Mouse (Mus musculus): ENCODE measurements around the gene Saa2. TPM values are rescaled to one million over a fixed set of nuclear protein-coding genes. Genes with fewer than 3 reads are reported as not detected.

Saa2 gene
- total and polyA plus RNA-seq, 3 experiments: not detected

DNA sequence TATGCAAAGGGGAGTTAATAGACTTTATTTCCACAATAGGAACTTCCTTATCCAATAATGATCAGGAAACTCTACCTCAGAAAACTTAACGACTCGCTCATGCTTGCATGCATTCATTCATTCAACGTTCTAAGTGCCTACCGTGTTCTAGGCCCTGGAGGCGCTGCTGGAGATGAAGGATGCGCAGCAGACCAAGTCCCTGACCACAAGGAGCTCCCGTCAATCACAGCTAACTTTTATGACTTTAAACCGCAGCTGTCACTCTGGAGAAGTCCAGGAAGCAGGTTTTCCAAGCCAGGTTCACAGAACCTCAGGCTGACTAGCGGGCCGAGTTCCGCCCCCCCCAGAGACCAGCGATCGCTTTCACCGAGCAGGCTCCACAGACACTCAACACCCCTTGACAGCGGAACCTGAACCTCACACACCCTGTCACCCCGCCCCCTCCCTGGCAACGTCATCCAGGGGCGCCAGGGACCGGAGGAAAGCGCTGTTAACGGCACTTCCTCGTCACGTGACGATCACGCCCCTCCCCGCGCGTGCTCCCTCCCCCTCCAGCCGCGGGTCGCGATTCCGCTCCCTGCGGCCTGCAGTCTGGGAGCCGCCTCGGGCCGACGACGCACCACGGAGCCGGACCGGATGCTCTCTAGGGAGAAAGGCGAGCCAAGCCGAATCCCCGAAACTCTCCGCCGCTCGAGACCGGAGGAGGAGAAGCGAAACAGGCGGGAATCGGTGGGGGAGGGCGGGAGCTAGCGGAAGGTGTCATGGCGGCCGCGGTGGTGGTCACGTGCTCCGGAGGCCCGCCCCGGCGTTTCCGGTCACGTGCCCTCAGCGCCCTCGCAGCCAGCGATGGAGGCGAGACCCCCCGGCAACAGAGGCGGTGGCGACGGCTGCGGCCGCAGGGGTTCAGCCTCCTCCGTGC lies 44.0 kb downstream of the Saa2 start, which contains the start of the genes Hps5 and Gtf2h1:
Gene Hps5 (minus strand): TSS at position 778 of the 919 bp plus-strand sequence.
Gene Gtf2h1 (plus strand): TSS at position 817 of the 919 bp plus-strand sequence.
- H3K79me2 ChIP-seq (ENCODE audit: control insufficient read depth, insufficient read depth, low read length, poor library complexity): peaks cover 47% of the 10 kb centered on the region
- peak within 1 kb of the TSS; percentile 85 to 94 for H3K4me3 ChIP-seq (ENCODE audit: control insufficient read depth in 1 of 2, insufficient read depth in 1 of 2, low read depth in 2 of 2, low read length in 2 of 2)
- no peaks in the 10 kb centered on the region for H3K9me3 ChIP-seq (replicated peaks; ENCODE audit: insufficient read depth, low read length)
- no peaks in the 10 kb centered on the region for H3K27me3 ChIP-seq (ENCODE audit: control insufficient read depth in 1 of 2, insufficient read depth in 2 of 2, low read length in 2 of 2)
- H3K4me1 ChIP-seq (ENCODE audit: control insufficient read depth in 1 of 2, insufficient read depth in 2 of 2, low read length in 2 of 2): peaks cover 9 to 15% of the 10 kb centered on the region in 2 experiments
- H3K9ac ChIP-seq (ENCODE audit: control insufficient read depth, low read depth, low read length, poor library complexity, severe bottlenecking): peak within 1 kb of the TSS; percentile 95
- peak; percentile 99 for DNase-seq (ENCODE audit: low read depth, low spot score)
- H3K27ac ChIP-seq (ENCODE audit: control insufficient read depth, low read depth, low read length): peak within 1 kb of the TSS; percentile 91
- peaks cover 22 to 32% of the 10 kb centered on the region in 2 experiments for H3K36me3 ChIP-seq (ENCODE audit: control insufficient read depth in 1 of 2, insufficient read depth in 2 of 2, low read length in 2 of 2)
- TF ChIP-seq TBP (IDR thresholded peaks at IDR 0.05; ENCODE audit: low read depth, low read length) (no peak; the same call in 1 of the 2 replicates), NELFE (IDR thresholded peaks at IDR 0.05; ENCODE audit: low read depth, low read length) (peak; percentile 76), MEF2A (IDR thresholded peaks at IDR 0.05; ENCODE audit: extremely low read depth, insufficient replicate concordance, low read depth, low read length, poor library complexity, severe bottlenecking) (no peak), TCF12 (IDR thresholded peaks at IDR 0.05; ENCODE audit: low read depth, low read length) (peak; percentile 17; the same call in 1 of the 2 replicates), MAX (IDR thresholded peaks at IDR 0.05; ENCODE audit: low read length) (peak; percentile 99), ZKSCAN1 (IDR thresholded peaks at IDR 0.05; ENCODE audit: low read depth, low read length) (no peak), JUND (IDR thresholded peaks at IDR 0.05; ENCODE audit: low read depth, low read length) (no peak), CHD2 (IDR thresholded peaks at IDR 0.05; ENCODE audit: low read length) (no peak), CHD1 (IDR thresholded peaks at IDR 0.05; ENCODE audit: low read depth, low read length) (no peak), TAL1 (IDR thresholded peaks at IDR 0.05; ENCODE audit: low read length) (no peak), BHLHE40 (IDR thresholded peaks at IDR 0.05; ENCODE audit: borderline replicate concordance, low read depth, low read length) (peak; percentile 92), MXI1 (IDR thresholded peaks at IDR 0.05; ENCODE audit: low read depth, low read length) (peak; percentile 95), USF2 (IDR thresholded peaks at IDR 0.05; ENCODE audit: borderline replicate concordance in 1 of 2, insufficient read depth in 1 of 2, low read depth in 1 of 2, low read length in 2 of 2) (peak; percentile 44 to 94; a peak in 3 of 4 replicates), MYC (IDR thresholded peaks at IDR 0.05; ENCODE audit: low read depth, low read length) (peak; percentile 78), MAFK (IDR thresholded peaks at IDR 0.05; ENCODE audit: borderline replicate concordance, low read depth, low read length) (no peak), RAD21 (IDR thresholded peaks at IDR 0.05; ENCODE audit: low read depth, low read length) (no peak), E2F4 (IDR thresholded peaks at IDR 0.05; ENCODE audit: borderline replicate concordance, low read depth, low read length) (0 out of 2 replicates have a peak, but pooled peaks have one; percentile 32), EP300 (IDR thresholded peaks at IDR 0.05; ENCODE audit: low read depth in 1 of 2, low read length in 2 of 2) (peak in 1 of 2 experiments; percentile 54; a peak in 2 of 4 replicates), NRF1 (IDR thresholded peaks at IDR 0.05; ENCODE audit: insufficient read depth, low read depth, low read length, poor library complexity, severe bottlenecking) (peak; percentile 66), UBTF (IDR thresholded peaks at IDR 0.05; ENCODE audit: borderline replicate concordance, insufficient read depth, low read depth, low read length) (no peak), ELF1 (IDR thresholded peaks at IDR 0.05; ENCODE audit: low read depth, low read length) (peak; percentile 97), SIN3A (IDR thresholded peaks at IDR 0.05; ENCODE audit: low read length) (peak; percentile 97), POLR2A (IDR thresholded peaks at IDR 0.05; ENCODE audit: control insufficient read depth in 1 of 2, insufficient read depth in 1 of 2, low read depth in 1 of 2, low read length in 2 of 2, poor library complexity in 1 of 2) (peak; percentile 75 to 83; a peak in 3 of 4 replicates), ZNF384 (IDR thresholded peaks at IDR 0.05; ENCODE audit: low read depth, low read length) (no peak), MYB (IDR thresholded peaks at IDR 0.05; ENCODE audit: low read depth, low read length) (peak; percentile 87), POLR2AphosphoS5 (IDR thresholded peaks at IDR 0.05; ENCODE audit: borderline replicate concordance, low read depth, low read length) (no peak), GATA1 (IDR thresholded peaks at IDR 0.05; ENCODE audit: low read depth, low read length) (no peak), USF1 (IDR thresholded peaks at IDR 0.05; ENCODE audit: low read depth, low read length) (peak; percentile 92), RCOR1 (IDR thresholded peaks at IDR 0.05; ENCODE audit: low read depth, low read length) (no peak), CTCF (IDR thresholded peaks at IDR 0.05 in 2 of 3, conservative IDR thresholded peaks at IDR 0.05 in 1 of 3; ENCODE audit: control insufficient read depth in 1 of 3, insufficient read depth in 1 of 3, low read depth in 2 of 3, low read length in 3 of 3, poor library complexity in 1 of 3, severe bottlenecking in 1 of 3) (no peak), SMC3 (IDR thresholded peaks at IDR 0.05; ENCODE audit: low read depth, low read length) (no peak), POLR2AphosphoS2 (IDR thresholded peaks at IDR 0.05; ENCODE audit: low read length) (peak; percentile 76), GABPA (IDR thresholded peaks at IDR 0.05; ENCODE audit: low read depth, low read length) (no peak), ZMIZ1 (IDR thresholded peaks at IDR 0.05; ENCODE audit: low read depth, low read length) (peak; percentile 58; the same call in 1 of the 2 replicates), ETS1 (IDR thresholded peaks at IDR 0.05; ENCODE audit: low read depth, low read length) (peak; percentile 58)

Measured in MEL (cell line).